Mouse (Mus musculus) hematopoietic stem cell, adult 5-6 weeks (primary cell): ENCODE data around the gene Apbb2. TPM values are rescaled to one million over a fixed set of nuclear protein-coding genes. Genes with fewer than 3 reads are reported as not detected.

ENCODE experiments used
- ATAC-seq, 2 experiments: fragments of 125-278 bp in 1 of 2; replicated peaks in 1 of 2; 2 replicates each; pipeline ENCODE4 v1.8.0; 2016 to 2017; ENCODE audit warnings: inconsistent platforms in 2 of 2, mild to moderate bottlenecking in 2 of 2, moderate number of reproducible peaks in 2 of 2, low read depth in 1 of 2, moderate TSS enrichment in 1 of 2; ENCODE audit not compliant: low FRiP score in 2 of 2, poor library complexity in 2 of 2, severe bottlenecking in 2 of 2, insufficient read depth in 1 of 2, low TSS enrichment in 1 of 2
- total RNA-seq: library from RNA; stranded (forward); fragments of 172-1452, 232-1000 nt; gene quantifications from 2 replicates; pipeline ENCODE4 v1.2.3, GENCODE M21; 2017

Apbb2 gene
- total RNA-seq, 1 experiment from 2014 or later = 5.2 TPM

GRCm38 (mm10) chr5:66393767-66394446 is 224.7 kb downstream of the Apbb2 start:
- ATAC-seq = no peak

- no peak for ATAC-seq
Observed at GRCm38 (mm10) chr5:66392861-66393529, 225.6 kb downstream of the Apbb2 start.

GRCm38 (mm10) chr5:66391771-66392170 is 226.8 kb downstream of the Apbb2 start:
- ATAC-seq = no peak

GRCm38 (mm10) chr5:66391299-66391698 is 227.3 kb downstream of the Apbb2 start:
- no peak for ATAC-seq

DNA sequence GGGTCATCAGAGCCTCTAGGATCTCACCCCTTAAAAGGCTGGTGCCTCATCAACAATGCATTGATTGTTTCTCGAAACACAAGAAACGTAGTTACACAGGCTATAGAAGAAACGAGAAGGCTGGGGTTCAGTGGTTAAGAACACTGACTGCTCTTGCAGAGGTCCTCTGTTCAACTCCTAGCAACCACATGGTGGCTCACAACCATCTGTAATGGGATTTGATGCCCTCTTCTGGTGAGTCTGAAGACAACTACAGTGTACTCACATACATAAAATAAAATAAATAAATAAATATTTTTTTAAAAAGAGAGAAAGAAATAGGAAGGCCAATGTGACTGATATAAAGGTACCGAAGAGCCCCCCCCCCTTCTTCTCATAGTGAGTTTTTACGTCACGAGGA is 228.0 kb downstream of the Apbb2 start:
- no peak for ATAC-seq

DNA sequence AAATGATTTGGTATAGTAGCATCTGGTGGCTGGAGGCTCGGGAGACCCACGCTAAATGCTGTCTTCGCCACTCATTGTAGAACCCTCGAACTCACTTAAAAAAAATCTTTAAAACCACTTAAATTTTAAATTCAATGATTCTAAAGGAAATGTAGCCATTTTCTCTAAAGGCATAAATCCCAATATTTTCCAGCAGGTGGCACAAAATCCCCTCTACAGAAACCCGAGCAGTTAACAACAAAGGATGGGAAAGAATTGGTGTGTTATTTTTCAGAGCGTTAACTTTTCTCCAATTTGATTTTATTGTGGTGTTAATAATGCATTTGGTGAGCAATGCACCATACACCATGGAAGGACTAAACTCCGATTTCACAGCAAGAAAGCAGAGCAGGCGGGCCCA is 231.1 kb downstream of the Apbb2 start:
- ATAC-seq = no peak

- peak; percentile 67 to 75 for ATAC-seq
Observed at GRCm38 (mm10) chr5:66385636-66386035, 232.9 kb downstream of the Apbb2 start.

GRCm38 (mm10) chr5:66384806-66385446 is 233.7 kb downstream of the Apbb2 start:
- ATAC-seq = no peak

DNA sequence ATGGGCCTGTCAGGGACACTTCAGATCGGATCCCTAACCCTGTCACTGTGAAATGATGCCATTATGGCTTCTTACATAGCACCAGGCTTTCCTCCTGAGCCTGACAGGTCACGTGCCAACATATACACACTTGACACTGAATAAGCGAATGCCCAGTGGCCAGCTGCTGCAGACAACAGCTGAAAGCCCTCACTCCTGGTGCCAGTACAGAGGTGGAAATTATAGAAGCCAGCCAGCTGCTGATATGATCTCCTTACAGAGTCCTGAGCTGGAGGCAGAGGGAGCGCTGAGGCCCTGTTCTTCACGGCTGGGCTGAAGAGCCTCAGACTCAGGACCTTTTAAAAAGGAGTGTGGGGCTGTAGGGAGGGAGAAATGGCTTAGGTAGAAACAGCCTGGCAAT is 234.5 kb downstream of the Apbb2 start:
- ATAC-seq = no peak

GRCm38 (mm10) chr5:66382111-66382510 is 236.5 kb downstream of the Apbb2 start:
- ATAC-seq = peak; percentile 67 to 72

DNA sequence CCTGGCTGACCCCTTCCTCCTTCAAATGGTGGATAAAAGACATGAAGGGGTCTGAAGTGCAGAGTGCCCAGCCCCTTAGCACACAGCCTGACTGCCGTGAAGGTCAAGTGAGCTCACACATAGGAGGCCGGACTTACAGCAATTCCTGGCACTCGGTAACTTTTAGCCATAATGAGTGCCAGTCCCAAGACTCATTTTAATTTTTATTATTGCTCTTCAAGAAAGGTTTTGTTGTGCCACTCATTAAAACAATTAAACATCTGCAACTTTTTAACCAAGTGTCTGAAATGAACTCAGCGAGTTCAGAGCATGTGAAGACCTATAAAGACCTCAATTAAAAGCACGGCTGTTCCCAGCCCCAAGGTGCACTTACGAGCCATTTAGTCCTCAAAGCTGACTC is 239.6 kb downstream of the Apbb2 start:
- ATAC-seq = no peak

DNA sequence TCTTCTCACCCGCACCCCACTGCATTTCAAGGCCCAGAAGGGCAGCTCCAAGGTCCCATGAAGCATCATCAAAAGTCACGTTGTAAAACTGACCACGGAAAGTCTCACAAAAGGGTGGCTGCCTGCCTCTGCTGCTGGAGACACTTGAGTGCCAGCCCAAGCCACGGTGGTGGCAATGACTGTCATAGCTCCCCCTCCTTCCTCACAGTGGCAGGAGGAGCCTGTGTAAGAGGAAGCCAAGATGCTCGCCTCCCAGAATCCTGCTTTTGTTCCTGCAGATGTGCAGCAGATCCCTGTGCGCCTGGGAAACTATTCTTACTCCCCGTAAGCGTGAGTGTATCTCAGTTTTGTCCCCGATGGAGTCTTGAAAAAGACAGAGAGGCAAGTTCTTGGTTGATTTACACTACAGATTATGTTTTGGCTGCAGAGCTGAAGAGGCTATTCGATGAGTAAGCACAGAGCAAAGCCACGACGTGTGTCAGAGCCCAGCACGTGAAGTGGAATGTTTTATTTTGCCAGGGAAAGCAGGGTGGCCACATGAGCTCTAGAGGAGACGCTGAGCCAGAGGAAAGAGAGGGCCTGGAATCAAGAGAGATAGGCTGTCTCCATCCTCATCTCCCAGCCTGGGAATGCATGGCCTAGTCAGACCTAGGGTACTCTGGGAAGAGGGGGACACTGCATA is 241.9 kb downstream of the Apbb2 start:
- peak; percentile 44 to 50; a peak in 3 of 4 replicates for ATAC-seq

DNA sequence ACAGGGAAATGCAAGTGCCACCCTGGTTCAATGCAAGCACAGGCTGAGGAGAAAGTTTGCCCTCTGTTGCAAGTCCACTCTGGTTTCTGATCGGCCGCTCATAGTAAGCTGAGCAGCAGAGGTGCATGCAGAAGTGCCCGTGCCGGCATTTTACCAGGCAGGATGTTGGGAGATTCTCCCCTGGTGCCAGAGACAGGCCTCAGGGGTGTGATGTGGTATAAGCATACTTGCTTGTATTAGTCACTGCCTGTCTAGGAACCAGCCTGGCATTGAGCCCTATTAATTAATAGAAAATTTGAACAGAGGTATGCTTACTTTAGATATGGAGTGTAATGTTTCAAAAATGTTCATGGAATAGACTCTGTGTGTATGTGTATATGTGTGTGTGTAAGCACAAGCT is 244.2 kb downstream of the Apbb2 start:
- no peak for ATAC-seq

- no peak for ATAC-seq
Observed at GRCm38 (mm10) chr5:66373515-66374164, 244.9 kb downstream of the Apbb2 start.

- no peak for ATAC-seq
Observed at GRCm38 (mm10) chr5:66371131-66371530, 247.5 kb downstream of the Apbb2 start.

DNA sequence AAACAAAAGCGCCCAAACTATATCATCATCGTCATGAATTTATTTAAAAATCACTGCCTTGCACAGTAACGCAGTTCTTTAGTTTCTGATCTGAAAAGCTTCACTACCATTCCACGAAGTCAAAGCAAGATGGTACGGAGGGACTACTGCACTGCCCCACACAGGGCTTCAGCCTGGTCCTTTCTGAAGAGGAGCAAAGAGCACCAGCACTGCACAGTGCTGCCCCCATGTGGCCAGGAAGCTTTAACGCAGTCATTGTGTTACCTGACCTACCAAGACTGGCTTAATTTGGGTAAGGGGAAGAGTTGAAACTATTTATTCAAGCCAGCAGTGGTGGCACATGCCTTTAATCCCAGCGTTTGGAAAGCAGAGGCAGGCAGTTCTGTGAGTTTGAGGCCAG is 249.6 kb downstream of the Apbb2 start:
- ATAC-seq = peak; percentile 69 to 71; a peak in 3 of 4 replicates

- no peak for ATAC-seq
Observed at GRCm38 (mm10) chr5:66367641-66368040, 250.9 kb downstream of the Apbb2 start.
